Mouse (Mus musculus): ENCODE data around the gene Kctd4. TPM values are rescaled to one million over a fixed set of nuclear protein-coding genes. Genes with fewer than 3 reads are reported as not detected.

The Kctd4 gene
- polyA plus RNA-seq, 1 experiment from 2014 or later = 0.27 TPM

DNA sequence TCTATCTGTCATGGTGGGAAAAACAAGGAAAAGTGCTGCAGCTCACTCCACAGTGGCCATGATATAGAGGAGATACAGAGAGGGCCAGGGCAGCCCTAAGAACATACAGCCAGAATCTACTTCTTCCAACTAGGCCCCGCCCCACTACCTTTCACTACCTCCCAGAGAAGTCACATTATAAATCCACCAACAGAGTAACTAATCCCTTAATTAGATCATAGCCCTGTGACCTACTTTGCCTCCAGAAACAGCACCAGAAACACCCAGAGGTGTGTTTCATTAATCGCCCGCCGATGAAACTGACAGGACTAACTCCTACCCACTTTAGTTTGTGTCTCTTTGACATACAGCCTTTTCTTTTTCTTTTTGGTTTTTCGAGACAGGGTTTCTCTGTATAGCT is 54.4 kb downstream of the Kctd4 start:
- ATAC-seq (ENCODE audit: low FRiP score, low TSS enrichment) = no peak

DNA sequence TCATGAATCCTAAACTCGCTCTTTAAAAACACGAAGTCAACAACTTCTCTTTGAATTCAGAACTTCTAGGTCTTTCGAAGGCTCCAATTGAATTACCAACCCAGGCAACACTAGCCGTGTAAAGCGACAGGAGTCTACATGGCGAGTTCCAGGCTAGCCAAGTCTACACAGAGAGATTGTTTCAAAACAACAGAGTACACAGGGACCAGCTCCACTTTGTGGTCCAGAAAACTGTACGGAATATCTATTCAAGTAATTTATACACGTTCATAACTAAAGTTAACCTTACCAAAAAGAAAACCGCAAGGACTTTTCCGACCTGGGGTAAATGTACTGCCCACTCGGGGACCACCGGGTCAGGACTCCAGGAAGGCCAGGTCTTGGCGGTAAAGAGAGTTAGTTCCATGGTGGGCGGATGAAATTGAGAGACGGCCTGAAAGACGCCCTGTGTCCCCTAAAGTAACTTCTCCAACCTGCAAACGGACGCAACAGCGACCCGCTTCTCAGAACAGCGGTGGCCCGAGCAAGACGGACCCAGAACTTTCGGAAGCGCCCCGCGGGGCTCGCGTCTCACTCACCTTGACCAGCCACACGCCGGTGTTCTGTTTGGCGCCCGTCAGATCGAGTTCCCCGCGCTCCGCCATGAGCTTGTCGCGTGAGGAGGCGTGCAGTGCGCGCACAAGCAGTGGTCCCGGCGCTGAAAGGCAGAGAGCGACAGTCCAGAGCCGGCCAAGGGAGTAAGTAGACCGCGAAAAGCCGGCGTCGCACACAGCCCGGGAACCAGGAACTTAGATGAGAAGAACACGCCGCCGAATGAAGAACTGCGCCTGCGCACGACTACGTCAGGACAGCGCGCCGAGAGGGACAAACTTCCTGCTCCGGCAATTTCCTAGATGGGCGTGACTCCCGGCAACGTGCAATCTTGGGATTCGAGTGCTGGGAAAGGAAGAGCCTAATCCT is 55.6 kb downstream of the Kctd4 start, which contains the start of gene Gtf2f2:
Gene Gtf2f2, minus strand, starts transcription at position 764 of the 960 bp plus-strand sequence.
- H3K27ac ChIP-seq (ENCODE audit: low read length) = peak within 1 kb of the TSS; percentile 72
- H3K4me2 ChIP-seq (replicated peaks; ENCODE audit: low read depth, low read length) = peak within 1 kb of the TSS; percentile 75
- H3K36me3 ChIP-seq (ENCODE audit: insufficient read depth, low read length) = no peaks in the 10 kb centered on the region
- peak; percentile 94 for ATAC-seq (ENCODE audit: low FRiP score, low TSS enrichment)
- H3K9ac ChIP-seq (replicated peaks; ENCODE audit: low read length) = peak within 1 kb of the TSS; percentile 70
- H3K4me1 ChIP-seq (ENCODE audit: insufficient read depth, low read length) = peaks cover 9% of the 10 kb centered on the region
- 1% methylated on average over 67 of the region's 67 CpGs for WGBS
- no peaks in the 10 kb centered on the region for H3K27me3 ChIP-seq (ENCODE audit: insufficient read depth, low read length)
- H3K9me3 ChIP-seq (ENCODE audit: low read length) = no peaks in the 10 kb centered on the region
- H3K4me3 ChIP-seq (ENCODE audit: low read length) = peak within 1 kb of the TSS; percentile 65

More for the DNA sequence above, 54.4 kb downstream of the Kctd4 start:
- H3K27ac ChIP-seq (ENCODE audit: low read length) = no peak overlapping the region
- no peaks in the 10 kb centered on the region for H3K36me3 ChIP-seq (ENCODE audit: insufficient read depth, low read length)
- peak overlapping the region; percentile 65 for H3K4me3 ChIP-seq (ENCODE audit: low read length)
- no peak overlapping the region; the same call in 1 of the 2 replicates for H3K9ac ChIP-seq (replicated peaks; ENCODE audit: low read length)
- peak overlapping the region; percentile 75 for H3K4me2 ChIP-seq (replicated peaks; ENCODE audit: low read depth, low read length)
- no peaks in the 10 kb centered on the region for H3K9me3 ChIP-seq (ENCODE audit: low read length)
- WGBS = 73% methylated on average over 5 of the region's 5 CpGs
- peaks cover 9% of the 10 kb centered on the region for H3K4me1 ChIP-seq (ENCODE audit: insufficient read depth, low read length)
- H3K27me3 ChIP-seq (ENCODE audit: insufficient read depth, low read length) = no peaks in the 10 kb centered on the region

DNA sequence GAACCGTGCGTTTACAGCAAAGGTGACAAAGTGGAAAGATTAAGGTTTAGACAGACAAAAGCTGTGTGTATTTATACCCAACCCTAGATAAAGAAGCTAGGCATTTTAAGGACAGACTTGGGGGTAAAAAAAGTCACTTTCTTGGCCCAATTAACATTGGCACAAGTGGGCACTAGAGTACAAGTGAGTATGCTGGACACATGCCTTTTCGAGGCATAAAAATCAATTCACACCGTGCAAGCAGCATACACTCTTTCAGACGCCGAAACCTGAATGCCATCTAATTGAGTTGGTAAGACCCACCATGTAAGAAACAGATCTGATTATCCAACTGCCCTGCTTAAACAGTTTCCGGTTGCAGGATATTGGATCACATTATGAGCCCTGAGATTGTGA is 56.3 kb downstream of the Kctd4 start:
- Histone ChIP-seq H3K36me3 (ENCODE audit: insufficient read depth, low read length) (no peaks in the 10 kb centered on the region), H3K9me3 (ENCODE audit: low read length) (no peaks in the 10 kb centered on the region), H3K27ac (ENCODE audit: low read length) (no peak overlapping the region), H3K4me1 (ENCODE audit: insufficient read depth, low read length) (peaks cover 9% of the 10 kb centered on the region), H3K4me3 (ENCODE audit: low read length) (peak overlapping the region; percentile 65), H3K9ac (replicated peaks; ENCODE audit: low read length) (peak overlapping the region; percentile 50), H3K4me2 (replicated peaks; ENCODE audit: low read depth, low read length) (peak overlapping the region; percentile 75), H3K27me3 (ENCODE audit: insufficient read depth, low read length) (no peaks in the 10 kb centered on the region)
- 27% methylated on average over 7 of the region's 7 CpGs for WGBS
- no peak for ATAC-seq (ENCODE audit: low FRiP score, low TSS enrichment)

DNA sequence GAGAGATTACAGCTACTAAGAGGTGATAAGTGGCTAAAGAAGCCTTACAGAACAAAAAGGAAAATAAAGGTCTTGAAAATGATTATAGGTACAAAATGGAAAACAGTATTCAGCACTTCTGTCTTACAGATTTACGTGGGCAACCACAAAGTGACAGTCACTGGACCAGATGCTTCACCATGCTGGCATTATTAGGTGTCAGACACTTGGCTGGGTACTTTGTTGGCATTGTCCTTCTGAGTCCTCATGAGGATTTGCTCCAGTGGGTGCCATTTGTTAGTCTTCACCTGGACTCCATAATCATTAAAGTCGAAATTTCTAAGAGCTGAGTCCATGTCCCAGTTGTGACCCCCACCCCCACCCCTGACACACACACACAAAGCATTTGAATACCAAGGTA is 59.5 kb downstream of the Kctd4 start:
- ATAC-seq (ENCODE audit: low FRiP score, low TSS enrichment) = no peak
- no peak overlapping the region for H3K4me2 ChIP-seq (replicated peaks; ENCODE audit: low read depth, low read length)
- H3K9ac ChIP-seq (replicated peaks; ENCODE audit: low read length) = no peak overlapping the region
- H3K9me3 ChIP-seq (ENCODE audit: low read length) = no peaks in the 10 kb centered on the region; the same call in 1 of the 2 replicates
- H3K4me3 ChIP-seq (ENCODE audit: low read length) = no peak overlapping the region
- H3K4me1 ChIP-seq (ENCODE audit: insufficient read depth, low read length) = peaks cover 6% of the 10 kb centered on the region
- H3K27ac ChIP-seq (ENCODE audit: low read length) = no peak overlapping the region
- no peaks in the 10 kb centered on the region for H3K36me3 ChIP-seq (ENCODE audit: insufficient read depth, low read length)
- H3K27me3 ChIP-seq (ENCODE audit: insufficient read depth, low read length) = no peaks in the 10 kb centered on the region
- 56% methylated on average over 2 of the region's 2 CpGs for WGBS

Other genes starting within 250 kb of the Kctd4 start
- 24.2 and 25.2 TPM in 2 replicates for gene Cog3, start 200.5 kb upstream of the Kctd4 start, polyA plus RNA-seq (2015; fragmentation: Nextera tagmentation; extraction: Ambion mirVana)
- 13.0 and 13.1 TPM in 2 replicates for gene Slc25a30, start 168.0 kb upstream of the Kctd4 start, polyA plus RNA-seq (2015; fragmentation: Nextera tagmentation; extraction: Ambion mirVana)
- gene Tpt1, start 109.9 kb upstream of the Kctd4 start, polyA plus RNA-seq (2015; fragmentation: Nextera tagmentation; extraction: Ambion mirVana) = 868 and 911 TPM in 2 replicates
- 35.1 and 35.5 TPM in 2 replicates for gene Gtf2f2, start 55.9 kb downstream of the Kctd4 start, polyA plus RNA-seq (2015; fragmentation: Nextera tagmentation; extraction: Ambion mirVana)
- gene Gpalpp1, start 155.8 kb downstream of the Kctd4 start, polyA plus RNA-seq (2015; fragmentation: Nextera tagmentation; extraction: Ambion mirVana) = 14.0 and 14.9 TPM in 2 replicates
- gene Nufip1, start 155.9 kb downstream of the Kctd4 start, polyA plus RNA-seq (2015; fragmentation: Nextera tagmentation; extraction: Ambion mirVana) = 16.8 and 17.5 TPM in 2 replicates